Mouse (Mus musculus) heart, embryonic 16.5 days (tissue): ENCODE measurements around the gene Ier5. TPM values are rescaled to one million over a fixed set of nuclear protein-coding genes. Genes with fewer than 3 reads are reported as not detected.

Experiments
- ATAC-seq: fragments of 200-750 bp; cut with Nextera tagmentation; replicated peaks from 2 replicates; pipeline ENCODE4 v1.8.0; 2017; ENCODE audit warnings: moderate number of reproducible peaks; ENCODE audit not compliant: insufficient read depth, low FRiP score; ENCODE audit errors: extremely low read depth
- H3K27ac ChIP-seq: fragments of 300-500 bp; sonication (generic); 2 replicates; pipeline ENCODE4 v1.5.1; 2014; ENCODE audit warnings: mild to moderate bottlenecking, low read length, control low read depth, moderate library complexity
- H3K27me3 ChIP-seq: fragments of 300-500 bp; sonication (generic); 2 replicates; pipeline ENCODE4 v1.6.1; 2014; ENCODE audit warnings: low read length, mixed read lengths; ENCODE audit not compliant: control insufficient read depth, insufficient read depth
- H3K36me3 ChIP-seq: fragments of 300-500 bp; sonication (generic); 2 replicates; pipeline ENCODE4 v1.6.1; 2014; ENCODE audit not compliant: control insufficient read depth, insufficient read depth
- H3K4me1 ChIP-seq: fragments of 300-500 bp; sonication (generic); 2 replicates; pipeline ENCODE4 v1.6.1; 2014; ENCODE audit warnings: low read length, mixed read lengths; ENCODE audit not compliant: control insufficient read depth, insufficient read depth
- H3K4me2 ChIP-seq: fragments of 300-500 bp; sonication (generic); 2 replicates; pipeline ENCODE4 v1.6.1; 2014; ENCODE audit warnings: low read depth, mild to moderate bottlenecking, control low read depth, low read length
- H3K4me3 ChIP-seq: fragments of 300-500 bp; sonication (generic); 2 replicates; pipeline ENCODE4 v1.5.1; 2014; ENCODE audit warnings: mild to moderate bottlenecking, control low read depth, low read length
- H3K9ac ChIP-seq: fragments of 300-500 bp; sonication (generic); 2 replicates; pipeline ENCODE4 v1.6.1; 2014; ENCODE audit warnings: low read length, control low read depth
- H3K9me3 ChIP-seq: fragments of 300-500 bp; sonication (generic); replicated peaks from 2 replicates; pipeline ENCODE4 v1.6.1; 2016; ENCODE audit warnings: low read length; ENCODE audit not compliant: control insufficient read depth
- WGBS: fragments of 180-500 bp; shearing (Covaris S2); extraction: QIAGEN DNeasy Blood & Tissue Kit; methylation state at CpG from one replicate; pipeline ENCODE4 v1.1.7; 2014; 5-methylcytosine and 5-hydroxymethylcytosine counted together
- polyA plus RNA-seq: library from polyadenylated mRNA; unstranded; fragments of >200 nt; fragmentation: Nextera tagmentation; extraction: Ambion mirVana; gene quantifications from 2 replicates; pipeline ENCODE4 v1.2.1, GENCODE M21; 2015

The Ier5 gene
- polyA plus RNA-seq, 1 experiment from 2014 or later, result 3.9 TPM

GRCm38 (mm10) chr1:155055041-155055440 lies 44.4 kb downstream of the Ier5 start:
- no peaks in the 10 kb centered on the region for H3K27me3 ChIP-seq
- 33% methylated on average over 3 of the region's 3 CpGs for WGBS
- ATAC-seq, result no peak
- H3K9me3 ChIP-seq, result no peaks in the 10 kb centered on the region
- no peaks in the 10 kb centered on the region for H3K36me3 ChIP-seq
- H3K27ac ChIP-seq, result peak overlapping the region; percentile 61; the same call in 1 of the 2 replicates
- 0 out of 2 replicates have a peak overlapping the region, but pooled peaks have one; percentile 4 for H3K4me2 ChIP-seq
- H3K9ac ChIP-seq, result no peak overlapping the region
- peaks cover 61% of the 10 kb centered on the region for H3K4me1 ChIP-seq
- H3K4me3 ChIP-seq, result no peak overlapping the region

GRCm38 (mm10) chr1:155054366-155054965 lies 45.0 kb downstream of the Ier5 start:
- Histone ChIP-seq H3K9ac (no peak overlapping the region), H3K4me2 (no peak overlapping the region), H3K27ac (no peak overlapping the region), H3K36me3 (no peaks in the 10 kb centered on the region), H3K4me3 (no peak overlapping the region), H3K27me3 (no peaks in the 10 kb centered on the region), H3K4me1 (peaks cover 61% of the 10 kb centered on the region), H3K9me3 (no peaks in the 10 kb centered on the region)
- WGBS, result 26% methylated on average over 6 of the region's 6 CpGs
- no peak for ATAC-seq

GRCm38 (mm10) chr1:155053296-155053695 lies 46.1 kb downstream of the Ier5 start:
- Histone ChIP-seq H3K4me2 (no peak overlapping the region), H3K9me3 (no peaks in the 10 kb centered on the region), H3K9ac (peak overlapping the region; percentile 18; the same call in 1 of the 2 replicates), H3K27me3 (no peaks in the 10 kb centered on the region), H3K4me3 (no peak overlapping the region), H3K4me1 (peaks cover 57% of the 10 kb centered on the region), H3K27ac (peak overlapping the region; percentile 80), H3K36me3 (no peaks in the 10 kb centered on the region)
- no peak for ATAC-seq
- 84% methylated on average over 1 of the region's 1 CpGs for WGBS

DNA sequence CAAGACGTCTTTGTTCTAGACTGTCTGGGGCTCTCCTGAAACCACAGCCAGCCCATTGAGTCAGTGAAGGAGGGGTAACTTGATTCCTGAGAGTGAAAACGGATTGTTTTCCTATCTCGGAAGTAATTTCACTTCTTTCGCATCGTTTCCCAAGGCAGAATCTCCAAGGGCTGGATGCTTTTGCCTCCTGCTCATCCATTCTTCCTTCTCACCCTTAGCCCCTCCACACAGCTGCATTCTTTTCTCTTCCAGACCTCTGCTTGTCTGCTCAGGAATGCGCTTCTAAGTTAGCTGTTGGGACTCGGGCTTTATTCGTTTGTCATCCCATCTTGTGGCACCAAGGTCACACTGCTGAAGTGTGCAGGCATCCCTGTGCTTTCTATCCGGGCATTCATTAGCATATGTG lies 46.7 kb downstream of the Ier5 start:
- Histone ChIP-seq H3K27ac (peak overlapping the region; percentile 80), H3K4me3 (no peak overlapping the region), H3K36me3 (no peaks in the 10 kb centered on the region), H3K4me1 (peaks cover 57% of the 10 kb centered on the region), H3K9me3 (no peaks in the 10 kb centered on the region), H3K9ac (peak overlapping the region; percentile 3; the same call in 1 of the 2 replicates), H3K27me3 (no peaks in the 10 kb centered on the region), H3K4me2 (no peak overlapping the region; the same call in 1 of the 2 replicates)
- WGBS, result 29% methylated on average over 9 of the region's 9 CpGs
- ATAC-seq, result no peak

- ATAC-seq, result no peak
- H3K9ac ChIP-seq, result peak overlapping the region; percentile 48
- H3K27ac ChIP-seq, result peak overlapping the region; percentile 80
- H3K4me2 ChIP-seq, result no peak overlapping the region; the same call in 1 of the 2 replicates
- no peaks in the 10 kb centered on the region for H3K9me3 ChIP-seq
- no peaks in the 10 kb centered on the region for H3K27me3 ChIP-seq
- H3K36me3 ChIP-seq, result no peaks in the 10 kb centered on the region
- WGBS, result 37% methylated on average over 4 of the region's 4 CpGs
- no peak overlapping the region for H3K4me3 ChIP-seq
- peaks cover 57% of the 10 kb centered on the region for H3K4me1 ChIP-seq
Measured at GRCm38 (mm10) chr1:155052131-155052760, 47.2 kb downstream of the Ier5 start.

- Histone ChIP-seq H3K27me3 (no peaks in the 10 kb centered on the region), H3K9me3 (no peaks in the 10 kb centered on the region), H3K4me2 (0 out of 2 replicates have a peak overlapping the region, but pooled peaks have one; percentile 5), H3K36me3 (no peaks in the 10 kb centered on the region), H3K4me1 (peaks cover 57% of the 10 kb centered on the region), H3K9ac (peak overlapping the region; percentile 48), H3K27ac (peak overlapping the region; percentile 80), H3K4me3 (no peak overlapping the region)
- 40% methylated on average over 10 of the region's 10 CpGs for WGBS
- ATAC-seq, result peak; percentile 41; the same call in 1 of the 2 replicates
Measured at GRCm38 (mm10) chr1:155051701-155052127, 47.7 kb downstream of the Ier5 start.

- no peak for ATAC-seq
- H3K9me3 ChIP-seq, result no peaks in the 10 kb centered on the region
Measured at GRCm38 (mm10) chr1:155050897-155051592, 48.4 kb downstream of the Ier5 start.

DNA sequence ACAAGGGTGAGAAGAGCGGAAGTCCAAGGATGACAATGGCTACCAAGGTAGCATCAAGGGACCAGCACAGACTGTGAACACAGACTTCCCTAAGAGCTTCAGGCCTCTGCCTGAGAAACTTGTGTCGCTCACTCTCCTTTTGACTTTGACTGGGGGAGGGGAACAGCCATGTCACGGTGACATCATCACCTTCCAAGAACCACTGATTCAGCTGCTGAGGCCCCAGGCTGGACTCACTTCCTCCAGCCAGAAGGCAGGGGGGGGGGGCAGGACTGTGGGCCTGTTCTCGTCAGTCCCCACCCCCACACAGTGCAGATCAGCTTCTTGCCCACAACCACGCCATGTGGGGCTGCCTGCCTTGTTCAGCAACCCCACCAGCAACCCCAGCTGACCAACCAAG lies 49.3 kb downstream of the Ier5 start:
- no peaks in the 10 kb centered on the region for H3K36me3 ChIP-seq
- H3K9ac ChIP-seq, result peak overlapping the region; percentile 23; the same call in 1 of the 2 replicates
- H3K4me3 ChIP-seq, result no peak overlapping the region
- no peak overlapping the region for H3K27ac ChIP-seq
- H3K9me3 ChIP-seq, result no peaks in the 10 kb centered on the region
- WGBS, result 36% methylated on average over 5 of the region's 5 CpGs
- H3K4me1 ChIP-seq, result peaks cover 50% of the 10 kb centered on the region
- ATAC-seq, result peak; percentile 56
- H3K4me2 ChIP-seq, result no peak overlapping the region
- no peaks in the 10 kb centered on the region for H3K27me3 ChIP-seq

More at GRCm38 (mm10) chr1:155050897-155051592, 48.4 kb downstream of the Ier5 start:
- no peaks in the 10 kb centered on the region for H3K27me3 ChIP-seq
- peak overlapping the region; percentile 48; the same call in 1 of the 2 replicates for H3K9ac ChIP-seq
- H3K4me3 ChIP-seq, result no peak overlapping the region
- peak overlapping the region; percentile 80 for H3K27ac ChIP-seq
- peaks cover 54% of the 10 kb centered on the region for H3K4me1 ChIP-seq
- 74% methylated on average over 9 of the region's 9 CpGs for WGBS
- 0 out of 2 replicates have a peak overlapping the region, but pooled peaks have one; percentile 5 for H3K4me2 ChIP-seq
- no peaks in the 10 kb centered on the region for H3K36me3 ChIP-seq
